Mouse (Mus musculus) bone marrow, adult 2 months (tissue): ENCODE results near the gene Fbxo36.

Experiments used
- CTCF ChIP-seq: fragments of 200-500 bp; IDR thresholded peaks from 2 replicates; pipeline ENCODE4 v1.5.1; 2011; ENCODE audit warnings: low read length, control low read depth; ENCODE audit not compliant: control insufficient read depth, insufficient read depth
- POLR2A ChIP-seq: fragments of 200-500 bp; IDR thresholded peaks from 2 replicates; pipeline ENCODE4 v1.6.1; 2011; ENCODE audit warnings: low read depth, mild to moderate bottlenecking, control low read depth, low read length, borderline replicate concordance; ENCODE audit not compliant: control insufficient read depth

GRCm38 (mm10) chr1:84925599-84925998 lies 86.0 kb downstream of the Fbxo36 start:
- TF ChIP-seq CTCF (no peak), POLR2A (no peak)
